ENCODE assay signal across 9 mouse cellular contexts in genomic region chr15:81466738-81467113, GRCm38 (mm10). TPM values are rescaled to one million over a fixed set of nuclear protein-coding genes. Genes with fewer than 3 reads are reported as not detected.
DNase-seq lines count a peak whose midpoint lies in the region; ATAC-seq and TF ChIP-seq lines count a peak whose summit lies in the region.
"Had no signal": no experiment of that assay in that cellular context is flagged by ENCODE, and none has a peak within 500 bp of the region (broad histone marks: within the 10 kb centered on the region; RNA-seq: fewer than 3 reads in every experiment).

No protein-coding gene starts in this region.

- H3K27ac ChIP-seq in liver, adult 2 months (replicated peaks; ENCODE audit: insufficient read depth, low read depth, low read length) = peak overlapping the region; percentile 33; the same call in 1 of the 2 replicates
- H3K27ac ChIP-seq in embryonic facial prominence, embryonic 13.5 days = peak overlapping the region; percentile 87
- H3K27ac ChIP-seq in intestine, postnatal 0 days (ENCODE audit: low read depth, low read length) = peak overlapping the region; percentile 71
- H3K27ac ChIP-seq in neural tube, embryonic 13.5 days (replicated peaks) = peak overlapping the region; percentile 92

- H3K9me3 ChIP-seq in embryonic facial prominence, embryonic 13.5 days = peaks cover 4% of the 10 kb centered on the region; the same call in 1 of the 2 replicates
- no peaks in the 10 kb centered on the region for H3K9me3 ChIP-seq in intestine, postnatal 0 days (ENCODE audit: control insufficient read depth)
- H3K9me3 ChIP-seq in neural tube, embryonic 13.5 days = no peaks in the 10 kb centered on the region

- no peak for DNase-seq in liver, adult 2 months (ENCODE audit: extremely low read depth, low read depth, low spot score)
- no peak for DNase-seq in liver
- no peak for DNase-seq in gastrocnemius, postnatal 14 days
- no peak for DNase-seq in left cerebral cortex, adult 11 months (ENCODE audit: low spot score)
- DNase-seq in gastrocnemius, postnatal 10 days = no peak

- H3K36me3 ChIP-seq in liver, adult 2 months (ENCODE audit: control insufficient read depth, insufficient read depth, low read length) = peaks cover 16% of the 10 kb centered on the region
- H3K36me3 ChIP-seq in embryonic facial prominence, embryonic 13.5 days = peaks cover 37% of the 10 kb centered on the region
- peaks cover 15% of the 10 kb centered on the region for H3K36me3 ChIP-seq in intestine, postnatal 0 days (ENCODE audit: control insufficient read depth, insufficient read depth)
- H3K36me3 ChIP-seq in neural tube, embryonic 13.5 days = peaks cover 33% of the 10 kb centered on the region

- peak overlapping the region; percentile 79 for H3K9ac ChIP-seq in liver, adult 2 months (ENCODE audit: low read depth, low read length)
- H3K9ac ChIP-seq in embryonic facial prominence, embryonic 13.5 days = peak overlapping the region; percentile 84
- peak overlapping the region; percentile 71 for H3K9ac ChIP-seq in intestine, postnatal 0 days (ENCODE audit: low read depth, low read length)
- peak overlapping the region; percentile 85 for H3K9ac ChIP-seq in neural tube, embryonic 13.5 days

- peak overlapping the region; percentile 82 for H3K4me3 ChIP-seq in liver, adult 2 months (ENCODE audit: insufficient read depth, low read depth, low read length)
- peak overlapping the region; percentile 71 for H3K4me3 ChIP-seq in embryonic facial prominence, embryonic 13.5 days
- peak overlapping the region; percentile 72 for H3K4me3 ChIP-seq in intestine, postnatal 0 days (ENCODE audit: low read depth, low read length)
- peak overlapping the region; percentile 64 for H3K4me3 ChIP-seq in neural tube, embryonic 13.5 days

- H3K79me2 ChIP-seq in liver, adult 2 months (ENCODE audit: control insufficient read depth, insufficient read depth, low read length) = peaks cover 6% of the 10 kb centered on the region; the same call in 1 of the 2 replicates

- no peak; the same call in 1 of the 2 replicates for ATAC-seq in embryonic facial prominence, embryonic 13.5 days (ENCODE audit: insufficient number of reproducible peaks, insufficient read depth, low FRiP score, low TSS enrichment, low read depth)
- peak; percentile 41 for ATAC-seq in intestine, postnatal 0 days
- no peak for ATAC-seq in neural tube, embryonic 13.5 days (ENCODE audit: low read depth)

- TF ChIP-seq CTCF in liver, adult 2 months (IDR thresholded peaks at IDR 0.05; ENCODE audit: low read depth, low read length) = no peak
- no peak for TF ChIP-seq CTCF in intestine, postnatal 0 days (IDR thresholded peaks at IDR 0.05; ENCODE audit: low read depth)

- H3K4me2 ChIP-seq in embryonic facial prominence, embryonic 13.5 days = peak overlapping the region; percentile 72
- H3K4me2 ChIP-seq in intestine, postnatal 0 days (replicated peaks; ENCODE audit: low read depth) = peak overlapping the region; percentile 72
- H3K4me2 ChIP-seq in neural tube, embryonic 13.5 days = peak overlapping the region; percentile 70

- no peaks in the 10 kb centered on the region for H3K27me3 ChIP-seq in liver, adult 2 months (ENCODE audit: control insufficient read depth, insufficient read depth, low read length)
- H3K27me3 ChIP-seq in embryonic facial prominence, embryonic 13.5 days = no peaks in the 10 kb centered on the region
- H3K27me3 ChIP-seq in intestine, postnatal 0 days (replicated peaks; ENCODE audit: control insufficient read depth, insufficient read depth, low read length) = no peaks in the 10 kb centered on the region
- H3K27me3 ChIP-seq in neural tube, embryonic 13.5 days = no peaks in the 10 kb centered on the region

- intact Hi-C loops in gastrocnemius, postnatal 14 days (cut with DNase I; ENCODE audit: low total_unique reads) = loop anchor here (5.0 kb wide), 1 partner anchor 116 kb away; no protein-coding TSS in a partner anchor

- peaks cover 9% of the 10 kb centered on the region; the same call in 1 of the 2 replicates for H3K4me1 ChIP-seq in liver, adult 2 months (ENCODE audit: control insufficient read depth, insufficient read depth, low read length)
- peaks cover 14% of the 10 kb centered on the region for H3K4me1 ChIP-seq in embryonic facial prominence, embryonic 13.5 days
- H3K4me1 ChIP-seq in intestine, postnatal 0 days (replicated peaks; ENCODE audit: control insufficient read depth, insufficient read depth, low read length) = no peaks in the 10 kb centered on the region
- H3K4me1 ChIP-seq in neural tube, embryonic 13.5 days (replicated peaks) = peaks cover 21% of the 10 kb centered on the region

- whole genome bisulfite sequencing in liver, adult 2 months = 1% methylated on average over 15 of the region's 15 CpGs
- WGBS in embryonic facial prominence, embryonic 13.5 days = 0% methylated on average over 15 of the region's 15 CpGs
- under 1% methylated on average over 15 of the region's 15 CpGs for WGBS in intestine, postnatal 0 days
- under 1% methylated on average over 15 of the region's 15 CpGs for WGBS in neural tube, embryonic 13.5 days

- no peak for TF ChIP-seq POLR2A in liver, adult 2 months (IDR thresholded peaks at IDR 0.05; ENCODE audit: extremely low read depth, insufficient read depth, low read length)

RNA-seq across cellular contexts. Expression of gene Rbx1, which starts 0.6 kb away (rescaled TPM):
- total RNA-seq in liver, adult 2 months (2014; rRNA removed) = 45.5 and 59.3 TPM in 2 replicates
- polyA plus RNA-seq in liver, adult 2 months (2012; rRNA removed) = 52.3 and 55.4 TPM in 2 replicates
- 507 and 527 TPM in 2 replicates for polyA plus RNA-seq in embryonic facial prominence, embryonic 13.5 days (2015; fragmentation: Nextera tagmentation; extraction: Ambion mirVana)
- 408 and 432 TPM in 2 replicates for polyA plus RNA-seq in intestine, postnatal 0 days (2015; fragmentation: Nextera tagmentation; extraction: Ambion mirVana)
- polyA plus RNA-seq in neural tube, embryonic 13.5 days (2015; fragmentation: Nextera tagmentation; extraction: Ambion mirVana) = 484 and 496 TPM in 2 replicates
- total RNA-seq in gastrocnemius, postnatal 14 days (2021) = 100 to 1,000 TPM; 106 to 113 TPM
- 100 to 1,000 TPM; 118 to 123 TPM for total RNA-seq in gastrocnemius, postnatal 10 days (2021)

RNA-seq across cellular contexts. Expression of gene Dnajb7, which starts 58.6 kb away (rescaled TPM):
- 0.13 and 0.28 TPM in 2 replicates for total RNA-seq in liver, adult 2 months (2014; rRNA removed)
- not detected in 2 replicates for polyA plus RNA-seq in liver, adult 2 months (2012; rRNA removed)
- 2.5 and 3.5 TPM in 2 replicates for polyA plus RNA-seq in embryonic facial prominence, embryonic 13.5 days (2015; fragmentation: Nextera tagmentation; extraction: Ambion mirVana)
- polyA plus RNA-seq in intestine, postnatal 0 days (2015; fragmentation: Nextera tagmentation; extraction: Ambion mirVana) = 0.17 and 0.35 TPM in 2 replicates
- polyA plus RNA-seq in neural tube, embryonic 13.5 days (2015; fragmentation: Nextera tagmentation; extraction: Ambion mirVana) = 1.4 and 2.3 TPM in 2 replicates
- total RNA-seq in gastrocnemius, postnatal 14 days (2021) = not detected
- not detected for total RNA-seq in gastrocnemius, postnatal 10 days (2021)
- polyA plus RNA-seq: large intestine, adult 2 months had no signal

Comparison
In these comparisons a context has a peak if more than half of its experiments do, and no peak if none do; other contexts are left out.
1. H3K27ac ChIP-seq: peak in every context shown above with its lines; median percentile 92 in neural tube, embryonic 13.5 days; 87 in embryonic facial prominence, embryonic 13.5 days; 71 in intestine, postnatal 0 days; 33 in liver, adult 2 months.